Mouse (Mus musculus): ENCODE results near the gene Fam171a1.

- no peak for TF ChIP-seq CTCF (IDR thresholded peaks at IDR 0.05; ENCODE audit: low read depth, low read length)
- no peak for TF ChIP-seq POLR2A (IDR thresholded peaks at IDR 0.05; ENCODE audit: borderline replicate concordance, low read depth, low read length)
Measured at GRCm38 (mm10) chr2:3161578-3161977, 47.6 kb downstream of the Fam171a1 start.

Data from bone marrow macrophage, adult 2 months (primary cell).